Mouse (Mus musculus) intestine, embryonic 15.5 days (tissue): ENCODE measurements around the gene Psma4. TPM values are rescaled to one million over a fixed set of nuclear protein-coding genes. Genes with fewer than 3 reads are reported as not detected.

ENCODE experiments used
- ATAC-seq: fragments of 200-750 bp; cut with Nextera tagmentation; 2 replicates; pipeline ENCODE4 v1.8.0; 2017; ENCODE audit warnings: moderate TSS enrichment, moderate library complexity
- H3K27ac ChIP-seq: fragments of 300-500 bp; sonication (generic); 2 replicates; pipeline ENCODE4 v1.5.1; 2015; ENCODE audit warnings: mild to moderate bottlenecking, inconsistent platforms
- H3K27me3 ChIP-seq: fragments of 300-500 bp; sonication (generic); replicated peaks from 2 replicates; pipeline ENCODE4 v1.6.1; 2015; ENCODE audit warnings: inconsistent platforms
- H3K36me3 ChIP-seq: fragments of 300-500 bp; sonication (generic); 2 replicates; pipeline ENCODE4 v1.6.1; 2015; ENCODE audit warnings: inconsistent platforms
- H3K4me1 ChIP-seq: fragments of 300-500 bp; sonication (generic); replicated peaks from 2 replicates; pipeline ENCODE4 v1.6.1; 2015; ENCODE audit warnings: inconsistent platforms
- H3K4me2 ChIP-seq: fragments of 300-500 bp; sonication (generic); replicated peaks from 2 replicates; pipeline ENCODE4 v1.6.1; 2015; ENCODE audit warnings: mild to moderate bottlenecking, inconsistent platforms
- H3K4me3 ChIP-seq: fragments of 300-500 bp; sonication (generic); replicated peaks from 2 replicates; pipeline ENCODE4 v1.5.1; 2015; ENCODE audit warnings: inconsistent platforms
- H3K9ac ChIP-seq: fragments of 300-500 bp; sonication (generic); 2 replicates; pipeline ENCODE4 v1.6.1; 2015; ENCODE audit warnings: inconsistent platforms
- H3K9me3 ChIP-seq: fragments of 300-500 bp; sonication (generic); 2 replicates; pipeline ENCODE4 v1.6.1; 2016; ENCODE audit warnings: inconsistent platforms
- WGBS: fragments of 180-500 bp; shearing (Covaris S2); methylation state at CpG from one replicate; pipeline ENCODE4 v1.1.7; 2015; 5-methylcytosine and 5-hydroxymethylcytosine counted together
- polyA plus RNA-seq: library from polyadenylated mRNA; unstranded; fragments of >200 nt; fragmentation: Nextera tagmentation; extraction: Ambion mirVana; gene quantifications from 2 replicates; pipeline ENCODE4 v1.2.1, GENCODE M21; 2015

Psma4 gene
- polyA plus RNA-seq, 1 experiment from 2014 or later = 305 TPM

GRCm38 (mm10) chr9:54995645-54996044, 45.1 kb downstream of the Psma4 start:
- no peak for ATAC-seq
- Histone ChIP-seq H3K4me1 (no peaks in the 10 kb centered on the region), H3K27ac (no peak overlapping the region), H3K4me3 (no peak overlapping the region), H3K36me3 (no peaks in the 10 kb centered on the region), H3K27me3 (no peaks in the 10 kb centered on the region), H3K9me3 (no peaks in the 10 kb centered on the region), H3K4me2 (no peak overlapping the region), H3K9ac (no peak overlapping the region)
- 52% methylated on average over 3 of the region's 3 CpGs for WGBS

- Histone ChIP-seq H3K36me3 (no peaks in the 10 kb centered on the region), H3K4me1 (no peaks in the 10 kb centered on the region), H3K4me3 (no peak overlapping the region), H3K27me3 (no peaks in the 10 kb centered on the region), H3K9me3 (no peaks in the 10 kb centered on the region), H3K9ac (no peak overlapping the region), H3K4me2 (no peak overlapping the region), H3K27ac (no peak overlapping the region)
- 69% methylated on average over 4 of the region's 4 CpGs for WGBS
- no peak for ATAC-seq
Observed at GRCm38 (mm10) chr9:55003609-55004008, 53.0 kb downstream of the Psma4 start.

Other genes starting within 250 kb of the Psma4 start
- 149 and 152 TPM in 2 replicates for gene Wdr61, start 216.3 kb upstream of the Psma4 start, polyA plus RNA-seq
- gene Crabp1, start 186.0 kb upstream of the Psma4 start, polyA plus RNA-seq = 16.5 and 16.7 TPM in 2 replicates
- gene Ireb2, start 87.0 kb upstream of the Psma4 start, polyA plus RNA-seq = 24.1 and 27.8 TPM in 2 replicates
- 2.4 and 2.6 TPM in 2 replicates for gene Hykk, start 33.5 kb upstream of the Psma4 start, polyA plus RNA-seq
- gene AY074887, start 208 bp downstream of the Psma4 start, polyA plus RNA-seq = 0.68 and 1.0 TPM in 2 replicates
- gene Chrna5, start 30.1 kb downstream of the Psma4 start, polyA plus RNA-seq = 2.8 and 3.1 TPM in 2 replicates
- gene Chrna3, start 75.8 kb downstream of the Psma4 start, polyA plus RNA-seq = 11.4 and 12.3 TPM in 2 replicates
- gene Chrnb4, start 98.0 kb downstream of the Psma4 start, polyA plus RNA-seq = 4.8 and 5.5 TPM in 2 replicates
- 29.7 and 30.6 TPM in 2 replicates for gene Ube2q2, start 198.1 kb downstream of the Psma4 start, polyA plus RNA-seq